Mouse (Mus musculus) right cerebral cortex, postnatal 4 days (tissue): ENCODE results near the gene Ccnl2.
A peak's percentile ranks its signal among the peaks of the same experiment; 100 is the strongest.
"Not testable (repeated sequence)": the region's sequence is repeated elsewhere in the genome, so short reads cannot be mapped to it uniquely, and the experiment has no call there.

Source experiments
- DNase-seq: peaks from one replicate; pipeline ENCODE4 v3.0.0-alpha.2; 2022

The Ccnl2 gene

DNA sequence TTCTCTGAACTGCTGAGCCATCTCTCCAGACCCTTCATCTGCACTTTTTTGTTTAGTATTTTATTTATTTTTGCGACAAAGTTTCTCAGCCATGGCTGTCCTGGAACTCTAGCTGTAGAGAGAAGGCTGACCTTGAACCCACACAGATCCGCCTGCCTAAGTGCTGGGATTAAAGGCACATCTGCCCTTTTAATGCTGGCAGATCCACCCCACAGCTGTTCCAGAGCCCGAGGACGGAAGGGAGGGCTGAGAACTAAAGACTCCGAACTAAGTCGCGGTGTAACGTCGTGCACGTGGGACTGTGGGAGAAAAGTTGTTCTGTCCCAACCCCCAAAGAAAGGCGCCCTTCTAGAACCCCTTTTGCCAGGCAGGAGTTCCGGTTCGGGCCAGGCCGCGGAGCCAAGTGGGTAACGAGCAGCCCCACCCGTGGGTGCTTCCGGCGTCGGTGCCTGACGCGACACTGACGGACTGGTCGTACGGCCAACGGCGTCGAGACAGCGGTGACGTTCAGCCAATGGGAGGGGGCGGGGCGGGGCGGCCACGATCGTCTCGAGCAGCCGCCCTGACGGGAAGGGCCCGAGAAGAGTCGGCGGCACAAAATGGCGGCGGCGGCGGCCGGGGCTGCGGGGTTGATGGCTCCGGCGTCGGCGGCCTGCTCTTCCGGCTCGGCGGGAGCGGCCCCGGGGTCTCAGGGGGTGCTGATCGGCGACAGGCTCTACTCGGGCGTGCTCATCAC is at the start of gene Ccnl2:
Gene Ccnl2 (plus strand): TSS at position 561 of the 736 bp plus-strand sequence.
- DNase-seq: peak; percentile 95

DNA sequence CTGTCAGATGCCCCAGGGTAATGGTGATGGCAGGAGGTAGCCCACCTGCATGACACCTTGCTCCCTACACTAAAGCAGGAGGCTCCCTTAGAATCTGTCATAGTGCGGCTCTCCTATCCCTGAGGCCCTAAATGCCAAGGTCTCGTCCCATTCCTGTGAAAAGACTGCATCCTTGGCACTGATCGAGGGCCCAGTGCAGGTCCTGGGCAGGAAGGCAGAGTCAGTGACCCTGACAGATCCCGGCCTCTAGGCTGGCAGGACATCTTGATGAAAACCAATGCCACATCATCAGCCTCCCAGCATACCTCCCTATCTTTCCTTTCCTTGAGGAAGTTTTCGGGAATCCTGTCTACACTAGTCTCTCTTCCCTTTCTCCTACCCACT is 42.8 kb upstream of the Ccnl2 start:
- DNase-seq: no peak

DNA sequence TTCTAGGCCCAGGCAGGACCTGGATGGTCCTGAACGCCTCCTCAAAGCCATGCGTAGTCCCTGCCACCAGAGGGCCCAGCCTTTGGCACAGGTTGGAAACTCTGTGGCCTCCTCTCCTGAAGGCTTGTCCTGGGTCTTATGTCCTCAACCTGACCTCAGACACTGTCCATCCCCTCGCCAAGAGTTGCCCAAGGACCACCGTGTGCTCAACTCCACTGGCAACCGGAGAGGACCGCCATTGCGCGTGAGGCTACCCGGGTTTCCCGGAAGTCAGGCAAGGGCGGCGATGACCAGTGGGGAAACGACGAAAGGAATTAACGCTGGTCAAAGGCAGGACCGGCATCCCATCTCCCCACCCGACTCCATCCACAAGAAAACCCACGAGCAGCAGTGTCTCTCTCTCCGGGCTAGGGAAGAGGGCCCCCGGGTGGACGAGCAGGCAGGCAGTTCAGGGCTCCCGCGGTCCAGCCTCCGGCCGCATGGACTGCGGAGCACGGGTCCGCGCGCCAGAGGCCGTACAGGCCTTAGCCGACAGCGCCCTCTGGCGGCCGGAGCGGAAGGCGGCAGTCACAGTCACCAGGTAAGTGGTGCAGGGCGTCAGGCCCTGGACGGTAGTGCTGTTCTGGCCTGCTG is 42.3 kb upstream of the Ccnl2 start:
- peak; percentile 90 for DNase-seq

DNA sequence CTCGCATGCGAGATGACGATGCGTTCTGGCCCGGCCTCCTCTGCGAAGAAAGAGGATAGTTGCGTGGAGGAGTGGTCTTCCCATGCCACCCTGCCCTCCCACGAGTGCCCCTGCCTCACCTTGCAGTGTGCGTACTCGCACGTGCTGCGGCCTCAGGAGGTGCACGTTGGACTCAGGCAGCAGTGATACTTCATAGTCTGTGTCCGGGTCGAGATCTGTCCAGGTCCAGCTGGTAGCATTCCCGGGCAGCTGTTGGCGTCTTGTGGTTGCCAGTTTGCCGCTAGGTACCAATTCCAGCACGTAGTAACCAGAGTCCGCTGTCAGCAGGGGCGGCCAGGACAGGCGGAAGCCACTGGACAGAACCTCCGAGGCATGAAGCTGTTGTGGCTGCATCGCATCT is 41.7 kb upstream of the Ccnl2 start:
- DNase-seq: no peak

DNA sequence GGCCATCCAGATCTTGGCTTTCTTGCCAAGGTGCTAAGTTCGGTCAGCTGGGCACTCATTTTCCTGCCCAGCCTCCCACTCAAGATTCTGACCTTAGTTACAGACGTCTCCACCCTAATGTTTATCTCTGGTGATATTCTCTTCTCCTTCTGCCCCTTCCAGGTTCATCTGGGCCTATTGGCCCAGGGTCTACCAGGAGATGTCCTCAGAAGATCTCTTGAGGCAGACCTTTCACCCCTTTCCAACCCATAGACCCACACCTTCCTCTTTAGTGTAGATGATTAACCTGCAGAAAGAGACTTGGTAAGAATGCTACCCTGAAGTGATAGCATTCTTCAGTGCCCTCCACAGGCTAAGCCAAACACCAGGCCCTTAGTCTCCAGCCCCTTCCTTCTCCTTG is 40.6 kb upstream of the Ccnl2 start:
- no peak for DNase-seq

DNA sequence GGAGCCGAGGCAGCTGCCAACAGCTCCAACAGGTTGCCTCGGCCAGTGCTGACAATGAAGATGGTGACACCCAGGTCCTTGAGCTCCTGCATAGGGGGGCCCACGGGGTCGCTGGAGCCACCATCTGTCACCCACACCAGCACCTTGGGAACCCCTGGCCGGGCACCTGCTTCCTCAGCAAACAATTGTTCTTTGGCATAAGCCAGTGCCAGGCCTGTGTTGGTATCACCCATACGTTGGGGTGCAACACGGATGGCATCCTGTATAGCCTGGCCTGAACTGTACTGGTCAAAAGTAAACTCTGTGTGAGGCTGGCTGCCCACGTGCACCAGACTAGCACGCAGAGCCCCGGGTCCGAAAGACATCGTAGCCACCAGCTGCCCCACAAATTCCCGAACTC is 39.5 kb upstream of the Ccnl2 start:
- no peak for DNase-seq

DNA sequence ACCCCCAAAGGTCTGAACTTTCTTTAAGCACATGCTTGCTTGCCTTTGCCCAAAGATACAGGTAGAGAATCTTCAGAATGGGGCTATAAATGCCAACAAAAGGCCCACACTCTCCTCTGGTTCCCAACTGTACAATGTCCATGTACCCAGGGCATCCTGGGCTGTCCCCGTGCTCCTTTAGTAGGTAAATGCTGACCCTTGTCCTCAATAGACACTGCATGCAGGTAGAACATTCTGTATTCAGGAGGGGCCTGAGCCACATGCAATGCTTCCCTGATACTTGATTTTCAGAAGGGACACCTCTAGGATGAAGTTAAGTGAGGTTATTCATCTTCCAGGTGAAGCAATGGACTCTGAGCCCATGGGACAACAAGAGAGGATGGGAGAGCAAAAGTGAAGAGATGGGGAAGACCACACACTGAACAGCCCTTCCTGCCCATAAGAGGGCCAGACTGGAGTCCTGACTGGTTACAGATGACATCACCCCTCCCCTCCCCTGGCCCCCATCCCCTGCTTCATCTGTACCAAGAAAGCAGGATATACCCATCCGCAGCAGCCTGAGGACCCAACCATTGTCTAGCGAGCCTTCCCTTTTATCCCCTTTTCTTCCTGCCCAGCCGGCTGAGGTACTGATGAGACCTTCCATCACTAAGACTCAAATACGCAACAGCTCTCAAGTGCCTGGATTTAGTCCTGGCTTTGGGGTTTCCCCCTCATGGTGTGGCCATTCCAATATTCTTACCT is 38.8 kb upstream of the Ccnl2 start:
- no peak for DNase-seq

DNA sequence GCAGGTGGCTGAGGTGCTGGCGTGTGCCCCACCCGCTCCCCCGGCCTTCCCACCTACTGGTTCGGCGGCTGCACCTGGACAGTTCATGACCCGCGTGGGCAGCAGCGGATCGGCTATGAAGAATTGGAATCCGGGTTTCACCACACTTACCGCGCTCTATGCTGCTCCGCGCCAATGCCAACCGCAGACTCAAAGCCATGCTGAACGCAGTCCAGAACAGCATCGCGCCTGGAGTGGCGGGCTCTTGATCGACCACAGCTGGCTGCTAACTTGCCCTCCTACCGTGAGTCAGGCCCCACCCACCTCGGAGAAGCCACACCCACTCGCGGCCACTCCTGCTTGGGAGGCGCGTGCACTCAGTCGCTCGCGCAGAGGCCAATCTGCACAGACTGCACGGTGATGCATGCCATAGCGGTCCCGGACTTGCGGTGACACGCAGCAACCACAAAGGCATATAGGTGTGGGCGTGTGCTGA is 38.0 kb upstream of the Ccnl2 start, which contains the start of gene Vwa1:
Gene Vwa1 (minus strand): TSS at position 419 of the 475 bp plus-strand sequence.
- peak; percentile 79 for DNase-seq

DNA sequence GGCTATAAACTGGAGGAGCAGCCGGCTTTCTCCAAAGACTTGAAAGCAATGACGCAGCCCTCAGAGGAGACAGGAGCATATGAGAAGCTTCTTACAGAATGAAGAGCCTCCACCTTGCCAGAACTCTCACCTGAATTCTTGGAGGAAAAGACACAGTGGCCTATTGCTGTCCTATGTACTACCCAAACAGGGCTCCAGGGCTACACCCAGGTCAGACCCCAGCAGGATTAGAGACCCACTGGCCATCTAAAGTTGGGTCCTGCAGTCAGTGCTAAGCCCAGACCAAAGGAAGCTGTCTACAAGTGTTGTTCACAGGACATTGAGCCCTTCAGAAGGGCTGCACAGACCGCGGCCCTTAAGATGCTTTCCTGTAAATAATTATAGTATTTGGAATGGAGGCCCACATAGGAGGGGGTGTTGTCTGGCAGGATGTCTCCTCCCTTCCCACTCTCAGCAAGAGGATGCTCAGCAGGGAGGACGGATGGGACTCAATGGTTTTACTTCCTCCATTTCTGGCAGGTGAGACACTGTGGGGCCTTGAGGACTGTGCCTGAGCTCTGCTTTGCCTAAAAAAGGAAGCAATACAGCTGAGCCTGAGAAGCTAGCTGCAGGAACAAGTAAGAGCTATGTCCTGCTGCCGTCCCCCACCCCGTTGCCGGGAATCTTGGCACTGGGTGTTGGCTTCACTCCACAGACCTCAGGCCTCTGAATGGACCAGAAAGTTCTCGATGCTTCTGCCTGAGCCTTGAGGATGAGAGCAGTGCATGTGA is 37.1 kb upstream of the Ccnl2 start:
- peak; percentile 51 for DNase-seq

DNA sequence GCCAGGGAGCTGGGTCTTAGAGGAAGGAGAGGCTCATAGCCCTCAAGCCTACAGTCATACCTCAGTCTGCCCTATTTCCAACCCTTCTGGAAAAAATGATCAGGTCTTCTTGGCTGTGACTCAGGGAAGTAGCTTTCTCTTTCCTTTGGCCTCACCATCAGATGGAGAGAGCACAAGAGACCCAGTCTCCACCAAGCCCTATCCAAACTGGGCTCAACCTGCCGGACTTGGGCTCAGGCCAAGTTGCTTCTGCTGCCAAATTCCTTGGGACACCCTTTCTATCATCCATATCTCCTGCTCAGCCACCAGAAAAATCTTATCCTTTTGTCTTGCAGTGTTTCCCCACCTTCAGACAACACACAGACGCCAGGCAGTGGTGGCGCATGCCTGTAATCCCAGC is 36.4 kb upstream of the Ccnl2 start:
- peak; percentile 26 for DNase-seq

DNA sequence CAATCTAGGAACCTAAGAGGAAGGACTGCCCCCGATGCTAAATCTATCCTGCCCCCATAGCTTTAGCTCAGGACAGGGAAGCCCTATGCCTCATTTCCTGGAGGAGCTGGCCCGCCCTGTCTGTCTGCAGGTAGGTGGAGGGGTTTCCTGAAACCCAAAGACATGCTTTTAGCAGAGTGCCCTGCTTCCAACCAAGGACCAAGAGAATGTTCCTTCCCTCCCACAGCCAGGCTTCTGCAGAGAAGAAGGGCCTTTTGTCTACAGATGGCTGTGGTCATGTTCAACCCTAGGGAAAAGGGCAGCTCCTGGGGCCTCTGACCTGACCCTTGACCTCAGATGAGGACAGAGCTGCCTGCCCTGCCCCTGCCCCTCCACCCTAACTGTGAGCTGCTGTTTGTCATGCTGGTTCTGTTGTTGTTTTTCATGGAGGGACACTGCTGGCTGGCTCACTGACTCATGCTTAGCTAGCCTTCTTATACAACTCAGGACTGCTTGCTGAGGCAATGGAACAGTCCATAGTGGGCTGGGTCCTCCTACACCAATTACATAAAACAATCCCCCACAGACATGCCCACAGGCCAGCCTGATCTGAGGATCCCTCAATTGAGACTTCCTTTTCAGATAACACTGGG is 35.5 kb upstream of the Ccnl2 start:
- DNase-seq: no peak

DNA sequence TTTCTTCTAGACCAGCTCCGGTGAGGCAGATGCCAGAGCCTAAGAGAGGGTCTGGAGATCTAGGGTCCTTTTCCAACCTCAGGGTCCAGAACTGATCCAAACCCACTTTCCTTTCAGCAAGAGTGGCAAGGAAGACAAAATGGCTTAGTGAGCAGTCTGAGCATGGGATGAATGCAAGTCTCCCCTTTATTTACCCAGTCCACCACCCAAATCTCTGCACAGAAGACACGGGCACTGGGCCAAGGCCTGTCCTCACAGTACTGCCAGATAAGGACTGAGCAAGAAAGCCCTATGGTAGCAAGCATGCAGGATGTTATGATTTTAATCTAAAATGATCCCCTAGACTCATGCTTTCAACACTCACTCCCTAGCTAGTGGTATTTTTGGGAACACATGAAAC is 34.5 kb upstream of the Ccnl2 start:
- peak; percentile 27 for DNase-seq

DNA sequence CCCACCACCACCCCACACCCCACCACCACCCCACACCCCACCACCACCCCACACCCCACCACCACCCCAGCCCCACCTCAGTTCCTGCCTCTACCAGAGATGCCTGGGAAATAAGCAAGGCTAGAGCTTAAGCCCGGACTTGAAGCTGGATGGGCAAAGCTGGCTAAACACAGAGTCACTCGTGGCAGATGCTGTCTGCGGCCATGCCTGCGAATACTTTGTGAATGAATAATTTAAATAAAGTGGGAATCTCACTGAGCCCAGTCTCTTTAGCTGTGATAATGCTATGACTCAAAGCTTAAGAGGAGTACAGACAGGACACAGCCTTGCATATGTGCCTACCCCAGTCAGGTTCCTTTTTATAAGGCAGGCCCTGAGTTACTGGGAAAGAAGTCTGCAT is 32.8 kb upstream of the Ccnl2 start:
- DNase-seq: no peak

DNA sequence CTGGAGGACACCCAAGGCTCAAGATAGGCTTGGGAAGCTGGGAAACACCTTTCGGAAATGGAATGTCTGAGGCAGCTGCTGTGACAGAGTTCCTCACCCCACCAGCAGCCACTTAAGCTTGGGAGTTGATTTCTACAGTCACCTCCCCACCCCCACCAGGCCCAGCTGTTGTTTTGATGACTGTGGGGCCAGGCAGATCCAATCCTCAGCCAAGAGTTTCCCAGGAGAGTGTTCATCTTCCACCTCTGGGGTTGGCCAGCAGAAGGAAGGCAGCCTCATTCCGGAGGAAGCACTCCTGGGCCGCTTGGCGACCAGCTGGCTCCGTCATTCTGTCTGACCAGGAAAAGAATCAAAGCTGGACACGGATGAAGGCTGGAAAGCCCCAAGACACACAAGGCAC is 31.4 kb upstream of the Ccnl2 start:
- DNase-seq: no peak

DNA sequence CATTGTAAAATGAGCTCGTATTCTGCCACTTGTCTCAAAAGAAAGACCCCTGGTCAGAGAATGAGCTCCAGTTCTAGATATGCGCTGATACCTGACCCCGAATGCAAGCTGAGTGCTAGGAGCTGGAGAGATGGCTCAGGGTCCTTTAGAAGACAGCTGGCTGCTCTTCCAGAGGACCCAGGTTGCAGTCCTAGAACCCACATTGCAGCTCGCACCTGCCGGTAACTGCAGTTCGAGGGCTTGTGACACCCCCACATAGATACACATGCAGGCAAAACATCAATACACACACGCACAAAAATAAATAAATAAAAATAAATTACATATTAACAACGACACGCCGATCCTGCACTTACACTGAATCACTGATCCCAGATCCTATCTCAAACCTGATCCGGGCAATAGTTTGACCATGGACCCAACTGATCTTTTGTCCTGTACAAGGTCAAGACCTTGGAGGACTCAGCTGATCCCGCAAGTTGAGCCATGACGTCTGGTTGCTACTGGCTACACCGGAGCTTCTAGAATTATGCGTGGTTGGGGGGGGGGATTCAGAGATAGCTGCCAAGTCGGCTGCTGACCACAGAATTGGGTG is 28.7 kb upstream of the Ccnl2 start:
- DNase-seq: no peak

DNA sequence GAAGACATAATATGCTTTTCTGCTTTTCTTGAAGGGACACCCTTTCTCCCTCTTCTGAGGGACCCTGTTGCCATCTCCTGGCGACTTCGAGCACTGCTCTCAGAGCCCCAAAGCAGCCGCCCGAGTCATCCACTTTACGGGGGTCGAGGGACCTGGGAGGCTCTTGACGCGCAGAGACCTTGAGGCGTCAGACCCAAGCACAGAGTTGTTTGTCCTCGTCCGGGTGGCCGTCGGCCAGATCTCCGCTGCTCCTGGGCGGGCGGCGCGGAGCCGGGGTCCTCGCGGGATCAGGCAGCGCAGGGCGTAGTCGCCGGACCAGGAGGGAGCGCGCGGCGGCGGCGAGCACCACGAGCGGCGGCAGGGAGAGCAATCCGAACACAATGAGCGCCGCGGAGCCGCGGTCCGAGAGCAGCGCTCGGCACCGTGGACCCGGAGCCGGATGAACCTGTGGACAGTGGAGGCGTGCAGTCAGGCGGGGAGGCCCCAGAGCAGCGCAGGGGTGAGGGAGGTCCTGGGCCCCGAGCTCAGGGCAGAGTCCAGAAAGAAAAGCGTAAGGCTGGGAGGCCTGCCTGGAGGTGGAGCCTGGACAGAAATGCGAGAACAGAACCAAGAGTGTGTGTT is 28.1 kb upstream of the Ccnl2 start:
- peak; percentile 75 for DNase-seq

DNA sequence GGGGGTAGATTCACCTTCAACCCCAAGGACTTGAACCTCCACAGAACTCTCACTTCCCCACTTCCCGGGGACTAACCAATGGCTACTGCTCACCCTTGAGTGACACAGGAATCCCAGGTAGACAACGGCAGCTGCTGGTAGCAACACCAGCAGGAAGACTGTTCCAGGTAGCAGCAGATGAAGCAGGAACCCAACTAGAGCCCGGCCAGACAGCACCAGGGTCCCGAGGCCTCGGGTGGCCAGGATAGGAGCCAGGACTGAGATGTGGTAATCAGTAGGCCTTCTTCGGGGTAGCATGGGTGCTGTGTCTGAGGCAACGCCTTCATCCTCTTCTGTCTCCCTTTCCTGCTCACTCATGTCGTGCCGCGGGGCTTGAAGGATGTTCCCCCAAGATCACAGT is 27.0 kb upstream of the Ccnl2 start:
- DNase-seq: no peak

DNA sequence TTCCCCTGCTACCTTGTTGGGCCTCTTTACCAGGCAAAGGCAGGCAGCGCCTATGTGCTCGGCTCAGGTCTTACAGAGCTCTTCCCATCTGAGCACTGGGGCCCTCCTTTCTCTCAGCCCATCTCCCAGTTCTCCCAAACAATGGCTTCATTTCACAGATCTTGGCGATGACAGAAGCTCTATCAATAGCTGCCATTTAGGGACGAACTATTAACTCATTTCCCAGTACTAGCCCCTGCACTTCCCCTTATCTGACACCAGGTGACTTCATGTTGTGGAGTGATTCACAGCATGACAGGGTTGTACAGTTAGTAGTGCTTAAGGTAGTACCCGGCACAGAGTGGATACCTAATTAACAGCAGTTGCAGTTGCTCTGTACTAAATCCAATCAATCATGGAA is 26.5 kb upstream of the Ccnl2 start, which contains the start of gene Tmem88b:
Gene Tmem88b (minus strand): TSS at position 56 of the 400 bp plus-strand sequence.
- no peak for DNase-seq

DNA sequence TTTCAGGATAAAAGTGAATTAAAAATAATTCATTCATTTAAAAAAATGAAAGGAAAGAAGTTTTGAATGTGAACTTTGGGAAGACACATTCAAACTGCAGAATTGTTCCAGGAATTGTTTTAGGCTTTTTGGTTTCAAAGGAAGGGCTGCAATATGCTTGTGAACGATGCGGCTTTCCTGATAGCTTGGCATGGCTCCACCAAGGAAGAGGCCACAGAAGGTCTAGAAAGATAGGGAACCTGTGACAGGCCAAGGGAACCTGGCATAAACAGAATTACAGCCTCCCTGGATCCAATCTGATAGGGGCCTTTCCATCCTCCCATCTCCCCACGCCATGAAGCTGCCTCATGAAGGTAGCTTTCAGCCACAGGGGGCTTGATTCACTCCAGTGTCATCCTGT is 24.0 kb upstream of the Ccnl2 start:
- no peak for DNase-seq

DNA sequence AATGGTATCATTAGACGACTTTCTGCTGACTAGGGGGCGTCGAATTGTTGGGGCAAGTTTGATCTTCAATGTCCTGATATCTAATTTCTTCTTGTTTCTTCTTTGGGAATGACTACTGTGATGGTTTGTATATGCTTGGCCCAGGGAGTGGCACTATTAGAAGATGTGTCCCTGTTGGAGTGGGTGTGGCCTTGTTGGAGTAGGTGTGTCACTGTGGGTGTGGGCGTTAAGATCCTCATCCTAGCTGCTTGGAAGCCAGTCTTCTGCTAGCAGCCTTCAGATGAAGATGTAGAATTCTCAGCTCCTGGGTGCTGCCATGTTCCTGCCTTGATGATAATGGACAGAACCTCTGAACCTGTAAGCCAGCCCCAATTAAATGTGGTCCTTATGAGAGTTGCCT is 23.5 kb upstream of the Ccnl2 start:
- DNase-seq: not testable (repeated sequence)

DNA sequence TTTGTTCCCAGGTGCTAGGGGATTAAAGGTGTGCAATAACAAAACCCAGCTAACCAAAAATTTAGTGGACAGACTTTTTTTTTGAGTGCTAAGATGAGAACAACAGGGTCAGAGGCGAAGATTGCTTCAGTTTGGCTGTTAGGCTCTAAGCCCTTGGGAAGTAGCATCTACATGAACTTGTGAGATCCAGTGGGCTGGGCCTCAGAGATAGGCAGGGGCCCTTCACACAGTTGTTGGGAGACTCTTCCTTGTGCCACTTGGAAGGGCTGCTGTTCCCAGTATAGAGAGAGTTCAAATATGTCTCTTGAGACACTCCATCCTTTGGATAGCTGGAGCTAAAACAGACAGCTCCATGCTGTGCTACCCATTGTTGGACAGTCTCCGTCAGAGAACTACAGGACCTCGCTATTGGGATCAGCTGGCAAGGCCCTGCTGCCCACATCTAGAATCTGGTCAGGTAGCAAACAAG is 22.2 kb upstream of the Ccnl2 start, which contains the start of gene Ankrd65:
Gene Ankrd65 (plus strand): TSS at position 419 of the 469 bp plus-strand sequence.
- DNase-seq: no peak
